Mouse (Mus musculus) fat pad, adult 2 months (tissue): ENCODE data around the gene Pik3c2g.
A peak's percentile ranks its signal among the peaks of the same experiment; 100 is the strongest.

Experiments used
- DNase-seq: peaks from one replicate; pipeline ENCODE4 v3.0.0-alpha.2; 2011; ENCODE audit warnings: low read depth, low spot score; ENCODE audit errors: extremely low read depth

The Pik3c2g gene

GRCm38 (mm10) chr6:139586892-139587291 lies at the start of gene Pik3c2g:
Pik3c2g (plus strand) TSS chr6:139587221.
- no peak for DNase-seq

GRCm38 (mm10) chr6:139538469-139538868 lies 48.6 kb upstream of the Pik3c2g start:
- DNase-seq: no peak

- DNase-seq: no peak
These were observed 31.4 kb upstream of the Pik3c2g start for GRCm38 (mm10) chr6:139555537-139556179.

- DNase-seq: no peak
These were observed 17.8 kb upstream of the Pik3c2g start for GRCm38 (mm10) chr6:139569211-139569610.

GRCm38 (mm10) chr6:139575854-139576253 lies 11.2 kb upstream of the Pik3c2g start:
- DNase-seq: no peak

GRCm38 (mm10) chr6:139576261-139577014 lies 10.6 kb upstream of the Pik3c2g start:
- DNase-seq: no peak

- DNase-seq: no peak
These were observed 9.8 kb upstream of the Pik3c2g start for GRCm38 (mm10) chr6:139577026-139577861.

GRCm38 (mm10) chr6:139587478-139587877 lies 457 bp downstream of the Pik3c2g start:
- no peak for DNase-seq

GRCm38 (mm10) chr6:139588409-139588808 lies 1.4 kb downstream of the Pik3c2g start:
- no peak for DNase-seq

GRCm38 (mm10) chr6:139589291-139589690 lies 2.3 kb downstream of the Pik3c2g start:
- no peak for DNase-seq

- no peak for DNase-seq
These were observed 2.8 kb downstream of the Pik3c2g start for GRCm38 (mm10) chr6:139589854-139590253.

- DNase-seq: no peak
These were observed 5.1 kb downstream of the Pik3c2g start for GRCm38 (mm10) chr6:139592081-139592480.

- DNase-seq: no peak
These were observed 9.4 kb downstream of the Pik3c2g start for GRCm38 (mm10) chr6:139596433-139596832.

- peak; percentile 88 for DNase-seq
These were observed 12.2 kb downstream of the Pik3c2g start for GRCm38 (mm10) chr6:139599216-139599615.

- no peak for DNase-seq
These were observed 31.8 kb downstream of the Pik3c2g start for GRCm38 (mm10) chr6:139618774-139619173.

- DNase-seq: no peak
These were observed 37.7 kb downstream of the Pik3c2g start for GRCm38 (mm10) chr6:139624756-139625155.

- DNase-seq: no peak
These were observed 47.5 kb downstream of the Pik3c2g start for GRCm38 (mm10) chr6:139634561-139634960.

GRCm38 (mm10) chr6:139655399-139655798 lies 68.4 kb downstream of the Pik3c2g start:
- no peak for DNase-seq

- no peak for DNase-seq
These were observed 75.4 kb downstream of the Pik3c2g start for GRCm38 (mm10) chr6:139662462-139662861.

- DNase-seq: no peak
These were observed 131.5 kb downstream of the Pik3c2g start for GRCm38 (mm10) chr6:139718416-139718984.

GRCm38 (mm10) chr6:139719639-139720221 lies 132.7 kb downstream of the Pik3c2g start:
- no peak for DNase-seq
